In genomic region chr14:25420987-25421386, GRCm38 (mm10) we compare ENCODE assay signal across 8 mouse cellular contexts. TPM values are rescaled to one million over a fixed set of nuclear protein-coding genes. Genes with fewer than 3 reads are reported as not detected.
DNase-seq lines count a peak whose midpoint lies in the region; ATAC-seq and TF ChIP-seq lines count a peak whose summit lies in the region.

No protein-coding gene starts in this region.

- H3K27ac ChIP-seq in intestine, embryonic 14.5 days (ENCODE audit: low read depth): peak overlapping the region; percentile 68; the same call in 1 of the 2 replicates
- H3K27ac ChIP-seq in intestine, postnatal 0 days (ENCODE audit: low read depth, low read length): no peak overlapping the region
- H3K27ac ChIP-seq in embryonic facial prominence, embryonic 10.5 days (replicated peaks): peak overlapping the region; percentile 74
- peak overlapping the region; percentile 28 for H3K27ac ChIP-seq in heart, embryonic 16.5 days (ENCODE audit: low read length)

- H3K9ac ChIP-seq in intestine, embryonic 14.5 days (ENCODE audit: low read length): no peak overlapping the region
- H3K9ac ChIP-seq in intestine, postnatal 0 days (ENCODE audit: low read depth, low read length): no peak overlapping the region
- H3K9ac ChIP-seq in heart, embryonic 16.5 days (ENCODE audit: low read length): peak overlapping the region; percentile 17; the same call in 1 of the 2 replicates

- no peak for TF ChIP-seq CTCF in intestine, postnatal 0 days (IDR thresholded peaks at IDR 0.05; ENCODE audit: low read depth)

- peaks cover 23% of the 10 kb centered on the region for H3K4me1 ChIP-seq in intestine, embryonic 14.5 days (replicated peaks; ENCODE audit: control insufficient read depth, insufficient read depth, low read length)
- 0 out of 2 replicates have a peak, but pooled peaks cover 3% of the 10 kb centered on the region for H3K4me1 ChIP-seq in intestine, postnatal 0 days (replicated peaks; ENCODE audit: control insufficient read depth, insufficient read depth, low read length)
- H3K4me1 ChIP-seq in embryonic facial prominence, embryonic 10.5 days: peaks cover 26% of the 10 kb centered on the region
- H3K4me1 ChIP-seq in heart, embryonic 16.5 days (ENCODE audit: control insufficient read depth, insufficient read depth, low read length): peaks cover 40% of the 10 kb centered on the region

- no peak overlapping the region for H3K4me2 ChIP-seq in intestine, embryonic 14.5 days (ENCODE audit: low read length)
- H3K4me2 ChIP-seq in intestine, postnatal 0 days (replicated peaks; ENCODE audit: low read depth): no peak overlapping the region
- no peak overlapping the region for H3K4me2 ChIP-seq in heart, embryonic 16.5 days (ENCODE audit: low read depth, low read length)

- DNase-seq in intestine, embryonic 14.5 days (ENCODE audit: low spot score): no peak
- DNase-seq in embryonic facial prominence, embryonic 10.5 days (ENCODE audit: low spot score): no peak
- peak; percentile 66 to 67 for DNase-seq in kidney, postnatal 36 days
- DNase-seq in embryo, embryonic 9.5 days (ENCODE audit: extremely low spot score): no peak
- DNase-seq in embryo, embryonic 10 days (ENCODE audit: low spot score): no peak
- no peak for DNase-seq in cerebellum, adult 11 months

- no peaks in the 10 kb centered on the region for H3K36me3 ChIP-seq in intestine, embryonic 14.5 days (ENCODE audit: control insufficient read depth, insufficient read depth, low read length)
- H3K36me3 ChIP-seq in intestine, postnatal 0 days (ENCODE audit: control insufficient read depth, insufficient read depth): no peaks in the 10 kb centered on the region
- H3K36me3 ChIP-seq in embryonic facial prominence, embryonic 10.5 days (replicated peaks): no peaks in the 10 kb centered on the region
- H3K36me3 ChIP-seq in heart, embryonic 16.5 days (ENCODE audit: control insufficient read depth, insufficient read depth): no peaks in the 10 kb centered on the region

- ATAC-seq in intestine, embryonic 14.5 days (replicated peaks; ENCODE audit: low FRiP score, low TSS enrichment, low read depth): no peak
- ATAC-seq in intestine, postnatal 0 days: no peak
- ATAC-seq in heart, embryonic 16.5 days (replicated peaks; ENCODE audit: extremely low read depth, insufficient read depth, low FRiP score): peak; percentile 28; the same call in 1 of the 2 replicates

- no peaks in the 10 kb centered on the region for H3K9me3 ChIP-seq in intestine, embryonic 14.5 days (ENCODE audit: control insufficient read depth, low read length)
- no peaks in the 10 kb centered on the region for H3K9me3 ChIP-seq in intestine, postnatal 0 days (ENCODE audit: control insufficient read depth)
- no peaks in the 10 kb centered on the region for H3K9me3 ChIP-seq in embryonic facial prominence, embryonic 10.5 days
- H3K9me3 ChIP-seq in heart, embryonic 16.5 days (replicated peaks; ENCODE audit: control insufficient read depth, low read length): no peaks in the 10 kb centered on the region

- WGBS in intestine, embryonic 14.5 days: 80% methylated on average over 1 of the region's 1 CpGs
- WGBS in intestine, postnatal 0 days: 95% methylated on average over 1 of the region's 1 CpGs
- 93% methylated on average over 1 of the region's 1 CpGs for WGBS in embryonic facial prominence, embryonic 10.5 days
- 77% methylated on average over 1 of the region's 1 CpGs for WGBS in heart, embryonic 16.5 days

- H3K27me3 ChIP-seq in intestine, embryonic 14.5 days (replicated peaks; ENCODE audit: control insufficient read depth, insufficient read depth, low read length): no peaks in the 10 kb centered on the region
- no peaks in the 10 kb centered on the region for H3K27me3 ChIP-seq in intestine, postnatal 0 days (replicated peaks; ENCODE audit: control insufficient read depth, insufficient read depth, low read length)
- H3K27me3 ChIP-seq in embryonic facial prominence, embryonic 10.5 days (replicated peaks; ENCODE audit: low read depth, poor library complexity, severe bottlenecking): no peaks in the 10 kb centered on the region
- no peaks in the 10 kb centered on the region for H3K27me3 ChIP-seq in heart, embryonic 16.5 days (ENCODE audit: control insufficient read depth, insufficient read depth, low read length)

- H3K4me3 ChIP-seq in intestine, embryonic 14.5 days (ENCODE audit: low read depth, low read length): no peak overlapping the region
- H3K4me3 ChIP-seq in intestine, postnatal 0 days (ENCODE audit: low read depth, low read length): no peak overlapping the region
- H3K4me3 ChIP-seq in embryonic facial prominence, embryonic 10.5 days: no peak overlapping the region
- no peak overlapping the region for H3K4me3 ChIP-seq in heart, embryonic 16.5 days (ENCODE audit: low read length)

RNA-seq across cellular contexts. Expression of gene Zmiz1, which starts 38.0 kb away (rescaled TPM):
- 37.4 and 39.0 TPM in 2 replicates for polyA plus RNA-seq in intestine, embryonic 14.5 days (2014; fragmentation: Nextera tagmentation; extraction: Ambion mirVana)
- 12.4 and 13.5 TPM in 2 replicates for polyA plus RNA-seq in intestine, postnatal 0 days (2015; fragmentation: Nextera tagmentation; extraction: Ambion mirVana)
- 42.8 and 45.6 TPM in 2 replicates for polyA plus RNA-seq in embryonic facial prominence, embryonic 10.5 days (2016; fragmentation: Nextera tagmentation; extraction: Ambion mirVana)
- 20.6 and 22.6 TPM in 2 replicates for polyA plus RNA-seq in heart, embryonic 16.5 days (2015; fragmentation: Nextera tagmentation; extraction: Ambion mirVana)

Comparison
In these comparisons a context has a peak if more than half of its experiments do, and no peak if none do; other contexts are left out.
1. DNase-seq: peak in kidney, postnatal 36 days (2 of 2); none in intestine, embryonic 14.5 days (single experiment), embryonic facial prominence, embryonic 10.5 days (single experiment), embryo, embryonic 9.5 days (single experiment), embryo, embryonic 10 days (single experiment) and cerebellum, adult 11 months (single experiment).